Mouse (Mus musculus) thymus, adult 2 months (tissue): ENCODE data around the gene Misp.

Experiments
- CTCF ChIP-seq: fragments of 200-500 bp; IDR thresholded peaks from 2 replicates; pipeline ENCODE4 v1.5.1; 2012; ENCODE audit warnings: mild to moderate bottlenecking, control low read depth, low read length, moderate library complexity, borderline replicate concordance; ENCODE audit not compliant: control insufficient read depth, poor library complexity, insufficient read depth; ENCODE audit errors: extremely low read depth
- POLR2A ChIP-seq: fragments of 200-500 bp; IDR thresholded peaks from 2 replicates; pipeline ENCODE4 v1.6.1; 2012; ENCODE audit warnings: mild to moderate bottlenecking, low read length, control low read depth, moderate library complexity; ENCODE audit not compliant: control insufficient read depth, poor library complexity, insufficient read depth; ENCODE audit errors: extremely low read depth

DNA sequence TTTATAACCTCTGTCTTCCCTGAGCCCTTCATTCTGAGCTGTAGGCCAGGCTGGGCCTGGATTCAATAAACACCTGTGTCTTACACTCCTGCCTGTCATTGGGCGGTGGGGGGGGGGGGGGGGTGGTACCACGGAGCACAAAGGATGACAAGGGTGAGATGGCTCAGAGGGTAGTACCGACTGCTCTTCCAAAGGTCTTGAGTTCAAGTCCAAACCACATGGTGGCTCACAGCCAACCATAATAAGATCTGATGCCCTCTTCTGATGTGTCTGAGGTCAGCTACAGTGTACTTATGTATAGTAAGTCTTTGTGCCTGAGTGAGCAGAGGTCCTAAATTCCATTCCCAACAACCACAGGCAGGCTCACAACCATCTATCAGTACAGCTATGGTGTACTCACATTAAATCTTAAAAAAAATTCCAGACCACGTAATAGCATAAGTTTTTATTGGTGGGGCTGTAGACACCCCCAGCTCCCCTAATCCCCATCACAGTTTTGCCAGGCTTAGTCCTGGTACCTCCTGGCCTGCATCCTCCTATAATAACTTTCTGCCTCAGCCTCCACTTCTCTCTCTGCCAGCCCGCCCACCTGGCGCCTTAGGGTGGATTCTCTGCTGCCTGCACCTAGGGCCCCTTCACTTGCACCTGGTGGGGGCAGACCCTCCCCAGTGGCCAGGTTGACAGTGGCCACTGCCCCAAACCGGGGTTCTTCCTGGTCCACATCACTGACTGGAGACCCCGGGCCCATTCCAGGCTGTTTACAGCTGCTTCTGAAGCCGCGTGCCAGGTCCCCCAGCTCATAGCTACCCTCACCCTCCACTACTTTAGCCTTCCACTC is 43.8 kb downstream of the Misp start:
- no peak for TF ChIP-seq CTCF
- TF ChIP-seq POLR2A: no peak
